Mouse (Mus musculus): ENCODE measurements around the gene Ago3. TPM values are rescaled to one million over a fixed set of nuclear protein-coding genes. Genes with fewer than 3 reads are reported as not detected.

Ago3 gene
- total and polyA plus RNA-seq, 3 experiments, result 5.3 to 6.7 (median 5.3) TPM

- H3K4me1 ChIP-seq (ENCODE audit: control insufficient read depth in 1 of 2, insufficient read depth in 2 of 2), result peaks cover 0 to 12% of the 10 kb centered on the region in 2 experiments; a peak in 2 of 4 replicates
- no peak overlapping the region for H3K27ac ChIP-seq (ENCODE audit: insufficient read depth, low read depth)
- dilution Hi-C loops (cut with MboI; ENCODE audit: extremely low pct_ligation_motif_present, extremely low pct_unique_long_range_greater_than_20kb, low sequenced_read_pairs) (no loop called here), in situ Hi-C loops (cut with MboI; ENCODE audit: low pct_ligation_motif_present, low pct_unique_long_range_greater_than_20kb, low sequenced_read_pairs) (no loop called here)
- no peaks in the 10 kb centered on the region for H3K36me3 ChIP-seq (replicated peaks in 1 of 2; ENCODE audit: control insufficient read depth in 1 of 2, insufficient read depth in 1 of 2, low read length in 1 of 2)
- H3K9ac ChIP-seq (ENCODE audit: insufficient read depth, low read depth), result no peak overlapping the region
- peak; percentile 23 for DNase-seq (ENCODE audit: extremely low read depth)
- no peak overlapping the region for H3K4me2 ChIP-seq (ENCODE audit: insufficient read depth, low read depth, poor library complexity, severe bottlenecking)
- no peaks in the 10 kb centered on the region for H3K79me2 ChIP-seq (replicated peaks; ENCODE audit: control insufficient read depth, extremely low read depth, insufficient read depth, poor library complexity, severe bottlenecking)
- H3K27me3 ChIP-seq (replicated peaks), result peaks cover 22% of the 10 kb centered on the region
- no peak overlapping the region for H3K4me3 ChIP-seq (replicated peaks in 1 of 3; ENCODE audit: low read depth in 2 of 3, low read length in 2 of 3, poor library complexity in 1 of 3)
- peak; percentile 56; the same call in 1 of the 2 replicates for TF ChIP-seq IRF4 (IDR thresholded peaks at IDR 0.05; ENCODE audit: low read depth, low read length)
- TF ChIP-seq ETS1 (conservative IDR thresholded peaks at IDR 0.05; ENCODE audit: low read depth, low read length), result no peak
- no peak for TF ChIP-seq USF1 (IDR thresholded peaks at IDR 0.05; ENCODE audit: low read depth, low read length)
- TF ChIP-seq EP300 (IDR thresholded peaks at IDR 0.05; ENCODE audit: low read length), result no peak
- TF ChIP-seq TCF12 (IDR thresholded peaks at IDR 0.05; ENCODE audit: low read depth, low read length), result no peak
- no peaks in the 10 kb centered on the region for H3K9me3 ChIP-seq (replicated peaks; ENCODE audit: low read length)
These were observed 139.0 kb downstream of the Ago3 start for GRCm38 (mm10) chr4:126290314-126290713.

- in situ Hi-C loops (cut with MboI; ENCODE audit: low pct_ligation_motif_present, low pct_unique_long_range_greater_than_20kb, low sequenced_read_pairs), result no loop called here
- Histone ChIP-seq H3K4me2 (ENCODE audit: insufficient read depth, low read depth, poor library complexity, severe bottlenecking) (no peak overlapping the region), H3K36me3 (replicated peaks in 1 of 2; ENCODE audit: control insufficient read depth in 1 of 2, insufficient read depth in 1 of 2, low read length in 1 of 2) (no peaks in the 10 kb centered on the region), H3K9me3 (replicated peaks; ENCODE audit: low read length) (no peaks in the 10 kb centered on the region), H3K27ac (ENCODE audit: insufficient read depth, low read depth) (no peak overlapping the region), H3K27me3 (replicated peaks) (peaks cover 20% of the 10 kb centered on the region), H3K79me2 (replicated peaks; ENCODE audit: control insufficient read depth, extremely low read depth, insufficient read depth, poor library complexity, severe bottlenecking) (no peaks in the 10 kb centered on the region), H3K4me1 (ENCODE audit: control insufficient read depth in 1 of 2, insufficient read depth in 2 of 2) (peaks cover 0 to 8% of the 10 kb centered on the region in 2 experiments; a peak in 1 of 4 replicates), H3K4me3 (replicated peaks in 1 of 3; ENCODE audit: low read depth in 2 of 3, low read length in 2 of 3, poor library complexity in 1 of 3) (no peak overlapping the region), H3K9ac (ENCODE audit: insufficient read depth, low read depth) (no peak overlapping the region)
- DNase-seq (ENCODE audit: extremely low read depth), result no peak
- TF ChIP-seq ZNF384 (IDR thresholded peaks at IDR 0.05; ENCODE audit: low read depth, low read length) (no peak), KAT2A (IDR thresholded peaks at IDR 0.05; ENCODE audit: insufficient replicate concordance, low read length) (no peak), USF1 (IDR thresholded peaks at IDR 0.05; ENCODE audit: low read depth, low read length) (no peak)
- dilution Hi-C loops (cut with MboI; ENCODE audit: extremely low pct_ligation_motif_present, extremely low pct_unique_long_range_greater_than_20kb, low sequenced_read_pairs), result no loop called here
These were observed 141.2 kb downstream of the Ago3 start for GRCm38 (mm10) chr4:126288085-126288666.

- no peaks in the 10 kb centered on the region for H3K9me3 ChIP-seq (replicated peaks; ENCODE audit: low read length)
- peaks cover 0 to 12% of the 10 kb centered on the region in 2 experiments; a peak in 2 of 4 replicates for H3K4me1 ChIP-seq (ENCODE audit: control insufficient read depth in 1 of 2, insufficient read depth in 2 of 2)
- H3K27ac ChIP-seq (ENCODE audit: insufficient read depth, low read depth), result no peak overlapping the region
- H3K4me2 ChIP-seq (ENCODE audit: insufficient read depth, low read depth, poor library complexity, severe bottlenecking), result no peak overlapping the region
- H3K79me2 ChIP-seq (replicated peaks; ENCODE audit: control insufficient read depth, extremely low read depth, insufficient read depth, poor library complexity, severe bottlenecking), result no peaks in the 10 kb centered on the region
- H3K36me3 ChIP-seq (replicated peaks in 1 of 2; ENCODE audit: control insufficient read depth in 1 of 2, insufficient read depth in 1 of 2, low read length in 1 of 2), result no peaks in the 10 kb centered on the region
- in situ Hi-C loops (cut with MboI; ENCODE audit: low pct_ligation_motif_present, low pct_unique_long_range_greater_than_20kb, low sequenced_read_pairs), result no loop called here
- TF ChIP-seq ZNF384 (IDR thresholded peaks at IDR 0.05; ENCODE audit: low read depth, low read length) (no peak), ELF1 (IDR thresholded peaks at IDR 0.05; ENCODE audit: low read depth, low read length) (no peak), PAX5 (IDR thresholded peaks at IDR 0.05; ENCODE audit: low read length) (no peak), ETS1 (conservative IDR thresholded peaks at IDR 0.05; ENCODE audit: low read depth, low read length) (no peak), RAD21 (IDR thresholded peaks at IDR 0.05; ENCODE audit: low read depth, low read length) (no peak), JUN (IDR thresholded peaks at IDR 0.05; ENCODE audit: insufficient read depth, low read depth, low read length) (no peak), MAFK (IDR thresholded peaks at IDR 0.05; ENCODE audit: insufficient replicate concordance, low read length) (no peak), NRF1 (IDR thresholded peaks at IDR 0.05; ENCODE audit: low read depth, low read length) (no peak), BHLHE40 (IDR thresholded peaks at IDR 0.05; ENCODE audit: low read depth, low read length) (no peak), CHD2 (IDR thresholded peaks at IDR 0.05; ENCODE audit: low read length) (no peak), UBTF (IDR thresholded peaks at IDR 0.05; ENCODE audit: low read depth, low read length) (no peak), POLR2AphosphoS2 (IDR thresholded peaks at IDR 0.05; ENCODE audit: low read depth, low read length) (no peak), MAX (IDR thresholded peaks at IDR 0.05; ENCODE audit: low read length) (no peak), EP300 (IDR thresholded peaks at IDR 0.05; ENCODE audit: low read length) (no peak), MEF2A (IDR thresholded peaks at IDR 0.05; ENCODE audit: borderline replicate concordance, low read depth, low read length) (no peak), MYC (IDR thresholded peaks at IDR 0.05; ENCODE audit: low read depth, low read length) (no peak), RCOR1 (conservative IDR thresholded peaks at IDR 0.05; ENCODE audit: low read depth, low read length) (no peak), MXI1 (IDR thresholded peaks at IDR 0.05; ENCODE audit: low read depth, low read length) (no peak), USF2 (conservative IDR thresholded peaks at IDR 0.05; ENCODE audit: low read depth, low read length) (no peak)
- dilution Hi-C loops (cut with MboI; ENCODE audit: extremely low pct_ligation_motif_present, extremely low pct_unique_long_range_greater_than_20kb, low sequenced_read_pairs), result no loop called here
- DNase-seq (ENCODE audit: extremely low read depth), result no peak
- no peak overlapping the region for H3K9ac ChIP-seq (ENCODE audit: insufficient read depth, low read depth)
- H3K27me3 ChIP-seq (replicated peaks), result peaks cover 20% of the 10 kb centered on the region
- no peak overlapping the region for H3K4me3 ChIP-seq (replicated peaks in 1 of 3; ENCODE audit: low read depth in 2 of 3, low read length in 2 of 3, poor library complexity in 1 of 3)
These were observed 141.9 kb downstream of the Ago3 start for GRCm38 (mm10) chr4:126287302-126287995.

Measured in CH12.LX (cell line).